Mouse (Mus musculus) midbrain, postnatal 0 days (tissue): ENCODE measurements at regions not wholly inside any gene's neighbourhood (a gene's known extent, or its start where the extent isn't known, plus 50 kb on each side); places are given as distances from the start of the nearest gene placed in this dataset.

Experiments used
- ATAC-seq: fragments of 200-750 bp; cut with Nextera tagmentation; 2 replicates; pipeline ENCODE4 v1.8.0; 2017; ENCODE audit warnings: moderate number of reproducible peaks, mild to moderate bottlenecking, moderate TSS enrichment, moderate library complexity; ENCODE audit not compliant: low FRiP score
- DNase-seq: peaks from one replicate; pipeline ENCODE4 v3.0.0-alpha.2; 2015; ENCODE audit warnings: low spot score
- H3K27ac ChIP-seq: fragments of 300-500 bp; sonication (generic); 2 replicates; pipeline ENCODE4 v1.5.1; 2014; ENCODE audit warnings: low read depth, mild to moderate bottlenecking, low read length, mixed read lengths
- H3K27me3 ChIP-seq: fragments of 300-500 bp; sonication (generic); 2 replicates; pipeline ENCODE4 v1.6.1; 2014; ENCODE audit warnings: low read length, control low read depth, mixed read lengths; ENCODE audit not compliant: insufficient read depth
- H3K36me3 ChIP-seq: fragments of 300-500 bp; sonication (generic); 2 replicates; pipeline ENCODE4 v1.6.1; 2014; ENCODE audit warnings: low read length, control low read depth, mixed read lengths; ENCODE audit not compliant: insufficient read depth
- H3K4me1 ChIP-seq: fragments of 300-500 bp; sonication (generic); 2 replicates; pipeline ENCODE4 v1.6.1; 2014; ENCODE audit warnings: mild to moderate bottlenecking, control low read depth, antibody characterized with exemption, low read length, mixed read lengths; ENCODE audit not compliant: insufficient read depth
- H3K4me2 ChIP-seq: fragments of 300-500 bp; sonication (generic); 2 replicates; pipeline ENCODE4 v1.6.1; 2014; ENCODE audit warnings: low read depth, mild to moderate bottlenecking, low read length, mixed read lengths; ENCODE audit not compliant: poor library complexity, severe bottlenecking
- H3K4me3 ChIP-seq: fragments of 300-500 bp; sonication (generic); 2 replicates; pipeline ENCODE4 v1.5.1; 2014; ENCODE audit warnings: low read depth, mild to moderate bottlenecking, low read length, moderate library complexity
- H3K9ac ChIP-seq: fragments of 300-500 bp; sonication (generic); replicated peaks from 2 replicates; pipeline ENCODE4 v1.6.1; 2014; ENCODE audit warnings: mild to moderate bottlenecking, low read length, moderate library complexity, mixed read lengths; ENCODE audit not compliant: poor library complexity, severe bottlenecking
- H3K9me3 ChIP-seq: fragments of 300-500 bp; sonication (generic); 2 replicates; pipeline ENCODE4 v1.6.1; 2016; ENCODE audit warnings: low read length, control low read depth
- CTCF ChIP-seq: IDR thresholded peaks from 2 replicates; pipeline ENCODE4 v1.5.1; 2016; ENCODE audit warnings: antibody characterized with exemption, mild to moderate bottlenecking
- WGBS: fragments of 180-500 bp; shearing (Covaris S2); extraction: QIAGEN DNeasy Blood & Tissue Kit; methylation state at CpG from one replicate; pipeline ENCODE4 v1.1.7; 2014; 5-methylcytosine and 5-hydroxymethylcytosine counted together

GRCm38 (mm10) chr5:46894037-46894436, 1036.6 kb upstream of the Lcorl start:
- Histone ChIP-seq H3K27me3 (no peaks in the 10 kb centered on the region), H3K4me1 (no peaks in the 10 kb centered on the region), H3K27ac (no peak overlapping the region), H3K36me3 (no peaks in the 10 kb centered on the region), H3K4me3 (no peak overlapping the region), H3K9ac (no peak overlapping the region), H3K4me2 (no peak overlapping the region), H3K9me3 (no peaks in the 10 kb centered on the region)
- TF ChIP-seq CTCF = no peak
- WGBS = 89% methylated on average over 2 of the region's 2 CpGs
- ATAC-seq (no peak), DNase-seq (no peak)

- ATAC-seq = no peak
- Histone ChIP-seq H3K27ac (no peak overlapping the region), H3K9me3 (no peaks in the 10 kb centered on the region), H3K36me3 (no peaks in the 10 kb centered on the region), H3K9ac (no peak overlapping the region), H3K27me3 (no peaks in the 10 kb centered on the region), H3K4me3 (no peak overlapping the region), H3K4me2 (no peak overlapping the region), H3K4me1 (no peaks in the 10 kb centered on the region)
- no peak for TF ChIP-seq CTCF
- no peak for DNase-seq
These were observed 1026.5 kb upstream of the Lcorl start for GRCm38 (mm10) chr5:46883956-46884355.

GRCm38 (mm10) chr5:46856837-46857236, 999.4 kb upstream of the Lcorl start:
- no peak for TF ChIP-seq CTCF
- H3K9ac ChIP-seq = no peak overlapping the region
- H3K4me1 ChIP-seq = no peaks in the 10 kb centered on the region
- no peaks in the 10 kb centered on the region for H3K9me3 ChIP-seq
- ATAC-seq (no peak), DNase-seq (no peak)
- no peak overlapping the region for H3K4me3 ChIP-seq
- H3K4me2 ChIP-seq = no peak overlapping the region
- H3K27me3 ChIP-seq = no peaks in the 10 kb centered on the region
- H3K36me3 ChIP-seq = no peaks in the 10 kb centered on the region
- H3K27ac ChIP-seq = no peak overlapping the region

GRCm38 (mm10) chr5:46845175-46845574, 987.8 kb upstream of the Lcorl start:
- DNase-seq (peak; percentile 42), ATAC-seq (peak; percentile 31; the same call in 1 of the 2 replicates)
- WGBS = 29% methylated on average over 2 of the region's 2 CpGs
- Histone ChIP-seq H3K27me3 (no peaks in the 10 kb centered on the region), H3K27ac (no peak overlapping the region), H3K36me3 (no peaks in the 10 kb centered on the region), H3K4me3 (no peak overlapping the region), H3K9me3 (no peaks in the 10 kb centered on the region), H3K4me2 (no peak overlapping the region), H3K4me1 (no peaks in the 10 kb centered on the region), H3K9ac (no peak overlapping the region)
- no peak for TF ChIP-seq CTCF

GRCm38 (mm10) chr5:46836810-46837209, 979.4 kb upstream of the Lcorl start:
- 86% methylated on average over 4 of the region's 4 CpGs for WGBS
- no peak for DNase-seq

GRCm38 (mm10) chr5:46830797-46831618, 973.6 kb upstream of the Lcorl start:
- Histone ChIP-seq H3K27ac (no peak overlapping the region), H3K27me3 (no peaks in the 10 kb centered on the region), H3K9me3 (no peaks in the 10 kb centered on the region), H3K4me1 (no peaks in the 10 kb centered on the region), H3K4me3 (no peak overlapping the region), H3K36me3 (no peaks in the 10 kb centered on the region), H3K9ac (no peak overlapping the region), H3K4me2 (no peak overlapping the region)
- TF ChIP-seq CTCF = no peak
- ATAC-seq = no peak
- no peak for DNase-seq
- 31% methylated on average over 9 of the region's 9 CpGs for WGBS

More at GRCm38 (mm10) chr5:46836810-46837209, 979.4 kb upstream of the Lcorl start:
- no peak overlapping the region for H3K9ac ChIP-seq
- TF ChIP-seq CTCF = no peak
- H3K9me3 ChIP-seq = no peaks in the 10 kb centered on the region
- no peaks in the 10 kb centered on the region for H3K36me3 ChIP-seq
- H3K4me2 ChIP-seq = no peak overlapping the region
- no peaks in the 10 kb centered on the region; the same call in 1 of the 2 replicates for H3K27me3 ChIP-seq
- no peak overlapping the region for H3K4me3 ChIP-seq
- no peaks in the 10 kb centered on the region for H3K4me1 ChIP-seq
- no peak for ATAC-seq
- H3K27ac ChIP-seq = no peak overlapping the region
